Mouse (Mus musculus) liver, postnatal 0 days (tissue): ENCODE results near the gene Lyz2.

Source experiments
- CTCF ChIP-seq: sonication (generic); IDR thresholded peaks from 2 replicates; pipeline ENCODE4 v1.5.1; 2016; ENCODE audit warnings: antibody characterized with exemption, low read depth
- EP300 ChIP-seq: IDR thresholded peaks from 2 replicates; pipeline ENCODE4 v1.6.1; 2016; ENCODE audit warnings: antibody characterized with exemption, low read depth, mild to moderate bottlenecking

DNA sequence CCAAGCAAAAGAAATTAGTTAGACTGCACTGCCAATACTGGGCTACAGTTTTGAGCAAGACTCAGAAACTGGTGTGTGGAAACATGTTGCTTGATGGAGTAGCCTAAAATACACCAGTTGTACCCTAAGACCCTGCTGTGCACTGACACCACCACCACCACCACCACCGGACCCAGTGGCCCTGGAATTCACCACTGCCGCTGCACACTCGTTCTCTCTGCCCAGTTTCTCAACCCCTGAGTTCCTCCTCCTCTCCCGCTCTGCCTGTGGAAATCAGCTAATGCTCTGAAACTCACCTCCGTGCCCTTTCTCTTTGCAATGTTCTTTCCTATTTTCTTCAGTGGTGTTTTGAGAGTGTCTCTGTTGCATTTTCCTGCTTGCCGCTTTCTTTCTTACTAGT, 16.2 kb upstream of the Lyz2 start:
- no peak for TF ChIP-seq CTCF
- no peak for TF ChIP-seq EP300
